Mouse (Mus musculus) liver, adult 2 months (tissue): ENCODE measurements at regions not wholly inside any gene's neighbourhood (a gene's known extent, or its start where the extent isn't known, plus 50 kb on each side); places are given as distances from the start of the nearest gene placed in this dataset.

Source experiments
- DNase-seq: peaks from one replicate; pipeline ENCODE4 v3.0.0-alpha.2; 2011; ENCODE audit warnings: low read depth, low spot score; ENCODE audit errors: extremely low read depth
- H3K27ac ChIP-seq: fragments of 200-500 bp; replicated peaks from 2 replicates; pipeline ENCODE4 v1.5.1; 2012; ENCODE audit warnings: low read depth, mild to moderate bottlenecking, control low read depth, inconsistent platforms, low read length; ENCODE audit not compliant: insufficient read depth
- H3K27me3 ChIP-seq: fragments of 200-500 bp; 2 replicates; pipeline ENCODE4 v1.6.1; 2012; ENCODE audit warnings: mild to moderate bottlenecking, moderate library complexity, low read length, inconsistent platforms; ENCODE audit not compliant: control insufficient read depth, insufficient read depth
- H3K36me3 ChIP-seq: fragments of 200-500 bp; 2 replicates; pipeline ENCODE4 v1.6.1; 2012; ENCODE audit warnings: low read length, inconsistent platforms; ENCODE audit not compliant: control insufficient read depth, insufficient read depth
- H3K4me1 ChIP-seq: fragments of 200-500 bp; 2 replicates; pipeline ENCODE4 v1.6.1; 2011; ENCODE audit warnings: low read length; ENCODE audit not compliant: control insufficient read depth, insufficient read depth
- H3K4me3 ChIP-seq: fragments of 200-500 bp; 2 replicates; pipeline ENCODE4 v1.5.1; 2011; ENCODE audit warnings: low read depth, mild to moderate bottlenecking, control low read depth, low read length, moderate library complexity; ENCODE audit not compliant: insufficient read depth
- H3K79me2 ChIP-seq: fragments of 200-500 bp; 2 replicates; pipeline ENCODE4 v1.6.1; 2012; ENCODE audit warnings: inconsistent platforms, mild to moderate bottlenecking, low read length, moderate library complexity; ENCODE audit not compliant: control insufficient read depth, insufficient read depth
- H3K9ac ChIP-seq: fragments of 200-500 bp; 2 replicates; pipeline ENCODE4 v1.6.1; 2012; ENCODE audit warnings: low read depth, mild to moderate bottlenecking, control low read depth, inconsistent platforms, low read length
- CTCF ChIP-seq: fragments of 200-500 bp; IDR thresholded peaks from 2 replicates; pipeline ENCODE4 v1.5.1; 2011; ENCODE audit warnings: low read depth, low read length, control low read depth
- POLR2A ChIP-seq: fragments of 200-500 bp; IDR thresholded peaks from 2 replicates; pipeline ENCODE4 v1.6.1; 2011; ENCODE audit warnings: low read length, control low read depth; ENCODE audit not compliant: insufficient read depth; ENCODE audit errors: extremely low read depth
- WGBS: fragments of 180-500 bp; shearing (Covaris S2); methylation state at CpG from one replicate; pipeline ENCODE4 v1.1.7; 2018; 5-methylcytosine and 5-hydroxymethylcytosine counted together

DNA sequence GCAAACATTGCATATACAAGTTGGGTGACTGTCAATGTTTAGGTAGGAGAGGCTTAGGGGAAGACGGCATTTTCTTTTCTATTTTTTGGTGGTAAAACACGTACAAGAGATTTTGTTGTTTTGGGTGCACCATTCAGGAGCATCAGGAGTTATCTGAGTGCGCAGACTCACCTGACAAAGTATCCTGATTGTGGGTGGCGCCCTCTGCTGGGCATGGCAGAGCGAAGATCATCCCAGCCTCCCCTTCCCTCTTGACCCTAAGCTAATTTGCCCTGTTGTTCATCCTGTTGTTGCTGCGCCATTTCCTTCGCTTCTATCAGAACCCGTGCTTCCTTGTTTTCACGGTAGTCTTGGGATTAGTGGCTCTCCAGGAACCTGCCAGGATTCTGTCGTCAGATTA, 217.6 kb upstream of the Cnr1 start:
- no peak for DNase-seq
- TF ChIP-seq CTCF, result peak; percentile 58; the same call in 1 of the 2 replicates
- TF ChIP-seq POLR2A, result no peak
- H3K9ac ChIP-seq, result no peak overlapping the region
- WGBS, result 53% methylated on average over 10 of the region's 10 CpGs
- H3K27ac ChIP-seq, result no peak overlapping the region
- H3K4me1 ChIP-seq, result no peaks in the 10 kb centered on the region
- H3K4me3 ChIP-seq, result no peak overlapping the region
- no peaks in the 10 kb centered on the region for H3K36me3 ChIP-seq
- no peaks in the 10 kb centered on the region for H3K79me2 ChIP-seq
- no peaks in the 10 kb centered on the region for H3K27me3 ChIP-seq

DNA sequence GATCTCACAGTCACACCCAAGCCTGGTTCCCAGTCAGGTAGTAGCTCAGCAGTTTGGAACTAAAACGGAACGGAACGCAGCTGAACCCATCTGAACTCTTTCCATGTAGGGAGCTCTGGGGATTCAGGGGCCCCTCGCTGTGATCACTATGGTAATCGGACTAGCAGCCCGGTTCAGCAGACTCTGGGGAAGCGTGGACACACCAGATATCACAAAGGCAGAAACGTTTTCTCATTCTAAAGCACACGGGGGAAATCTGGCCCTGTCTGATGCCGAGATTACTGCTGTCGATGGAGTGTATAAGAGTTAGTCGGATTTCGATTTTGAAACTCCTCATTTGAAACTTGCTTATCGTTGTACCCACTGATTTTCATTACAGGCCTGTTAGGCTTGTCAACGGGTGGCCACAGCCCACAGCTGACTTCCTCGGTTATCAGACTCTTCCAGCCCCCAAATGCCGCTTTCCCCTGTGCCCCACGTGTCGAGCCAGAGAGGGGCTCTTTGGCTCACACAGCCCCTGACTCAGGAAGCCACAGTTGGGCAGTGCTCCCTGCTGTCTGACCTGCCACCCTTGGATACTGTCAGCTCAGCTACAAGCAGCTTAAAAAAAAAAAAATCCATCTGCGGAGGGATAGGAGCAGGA, 207.8 kb upstream of the Cnr1 start:
- Histone ChIP-seq H3K27ac (no peak overlapping the region), H3K79me2 (no peaks in the 10 kb centered on the region), H3K4me3 (no peak overlapping the region), H3K27me3 (peaks cover 2% of the 10 kb centered on the region; the same call in 1 of the 2 replicates), H3K4me1 (no peaks in the 10 kb centered on the region), H3K36me3 (no peaks in the 10 kb centered on the region), H3K9ac (no peak overlapping the region)
- WGBS, result 56% methylated on average over 20 of the region's 20 CpGs
- no peak for DNase-seq
- no peak for TF ChIP-seq POLR2A
- no peak for TF ChIP-seq CTCF

- no peak for TF ChIP-seq CTCF
- no peak for TF ChIP-seq POLR2A
- Histone ChIP-seq H3K27ac (no peak overlapping the region), H3K79me2 (no peaks in the 10 kb centered on the region), H3K9ac (no peak overlapping the region), H3K36me3 (no peaks in the 10 kb centered on the region), H3K4me1 (no peaks in the 10 kb centered on the region), H3K4me3 (no peak overlapping the region), H3K27me3 (peaks cover 2% of the 10 kb centered on the region; the same call in 1 of the 2 replicates)
- WGBS, result 89% methylated on average over 10 of the region's 10 CpGs
- DNase-seq, result no peak
Observed at GRCm38 (mm10) chr4:33720972-33721371, 203.4 kb upstream of the Cnr1 start.

GRCm38 (mm10) chr4:33721971-33722370, 202.4 kb upstream of the Cnr1 start:
- no peaks in the 10 kb centered on the region for H3K4me1 ChIP-seq
- no peak overlapping the region for H3K9ac ChIP-seq
- 90% methylated on average over 4 of the region's 4 CpGs for WGBS

GRCm38 (mm10) chr4:33731837-33732236, 192.6 kb upstream of the Cnr1 start:
- no peaks in the 10 kb centered on the region for H3K79me2 ChIP-seq
- H3K9ac ChIP-seq, result no peak overlapping the region
- DNase-seq, result no peak
- H3K36me3 ChIP-seq, result no peaks in the 10 kb centered on the region
- TF ChIP-seq CTCF (no peak), POLR2A (no peak)
- no peak overlapping the region for H3K4me3 ChIP-seq
- WGBS, result 88% methylated on average over 4 of the region's 4 CpGs
- H3K4me1 ChIP-seq, result 0 out of 2 replicates have a peak, but pooled peaks cover 2% of the 10 kb centered on the region
- no peaks in the 10 kb centered on the region for H3K27me3 ChIP-seq
- no peak overlapping the region for H3K27ac ChIP-seq

More at GRCm38 (mm10) chr4:33721971-33722370, 202.4 kb upstream of the Cnr1 start:
- no peak for TF ChIP-seq CTCF
- no peak for TF ChIP-seq POLR2A
- H3K27me3 ChIP-seq, result peaks cover 2% of the 10 kb centered on the region; the same call in 1 of the 2 replicates
- H3K79me2 ChIP-seq, result no peaks in the 10 kb centered on the region
- H3K4me3 ChIP-seq, result no peak overlapping the region
- no peak for DNase-seq
- H3K36me3 ChIP-seq, result no peaks in the 10 kb centered on the region
- no peak overlapping the region for H3K27ac ChIP-seq

DNA sequence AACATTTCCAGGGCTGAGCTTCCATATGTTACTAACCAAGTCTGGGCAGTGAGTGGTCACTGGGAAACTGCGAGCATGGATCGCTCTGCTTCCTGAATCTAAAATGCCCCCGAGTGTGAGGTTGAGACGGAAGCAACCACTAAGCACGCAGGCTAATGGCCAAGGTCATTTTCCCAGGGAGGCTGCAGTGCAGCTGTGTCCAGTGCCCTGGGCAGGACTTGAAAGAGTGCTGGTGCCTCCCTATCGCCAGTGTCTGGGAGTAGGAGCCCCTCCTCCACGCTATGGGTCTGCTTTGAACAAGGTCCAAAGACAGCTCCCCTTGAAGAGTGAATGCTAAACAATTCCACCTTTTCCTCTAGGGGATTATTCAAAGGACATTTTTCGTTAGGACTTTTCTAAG, 189.5 kb upstream of the Cnr1 start:
- no peak overlapping the region for H3K4me3 ChIP-seq
- TF ChIP-seq CTCF (no peak), POLR2A (no peak)
- DNase-seq, result no peak

More for the DNA sequence above, 189.5 kb upstream of the Cnr1 start:
- Histone ChIP-seq H3K9ac (no peak overlapping the region), H3K27ac (no peak overlapping the region), H3K36me3 (no peaks in the 10 kb centered on the region), H3K4me1 (peaks cover 2% of the 10 kb centered on the region; the same call in 1 of the 2 replicates), H3K27me3 (no peaks in the 10 kb centered on the region), H3K79me2 (no peaks in the 10 kb centered on the region)
- WGBS, result 40% methylated on average over 8 of the region's 8 CpGs
